Mouse (Mus musculus) small intestine, adult 2 months (tissue): ENCODE data around the gene Pdk1.

Experiments
- CTCF ChIP-seq: fragments of 200-500 bp; IDR thresholded peaks from 2 replicates; pipeline ENCODE4 v1.5.1; 2012; ENCODE audit warnings: low read depth, mild to moderate bottlenecking, control low read depth, inconsistent platforms, low read length, moderate library complexity, mixed read lengths; ENCODE audit not compliant: insufficient replicate concordance, insufficient read length; ENCODE audit errors: extremely low read depth
- POLR2A ChIP-seq: fragments of 200-500 bp; IDR thresholded peaks from 2 replicates; pipeline ENCODE4 v1.6.1; 2012; ENCODE audit warnings: low read depth, mild to moderate bottlenecking, control low read depth, inconsistent platforms, low read length, moderate library complexity

DNA sequence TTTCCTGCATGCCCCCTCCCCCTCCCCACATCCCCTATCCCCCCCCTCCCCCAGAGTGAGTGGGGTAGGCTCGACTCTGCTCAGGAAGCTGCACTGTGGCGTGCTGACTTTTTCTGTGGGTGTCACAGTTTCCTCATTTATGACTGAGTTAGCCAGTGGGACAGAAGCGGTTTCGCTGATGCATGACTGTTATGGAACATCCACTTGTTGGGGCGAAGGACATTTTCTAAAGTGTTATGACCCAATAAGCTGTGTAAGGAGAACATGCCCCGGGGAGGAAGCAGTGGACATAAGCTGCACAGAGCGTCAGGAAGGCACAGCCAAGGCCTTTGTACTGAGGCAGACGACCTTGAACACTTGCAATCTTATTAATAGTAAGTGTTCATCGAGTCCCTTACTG is 29.7 kb upstream of the Pdk1 start:
- TF ChIP-seq CTCF (no peak), POLR2A (no peak)
